Mouse (Mus musculus) myocyte (in vitro differentiated cells): ENCODE measurements around the gene Dcun1d2.

Experiments
- CEBPB ChIP-seq: IDR thresholded peaks from 2 replicates; pipeline ENCODE4 v1.6.1; 2011; ENCODE audit warnings: mild to moderate bottlenecking, moderate library complexity; ENCODE audit not compliant: poor library complexity, insufficient read depth, severe bottlenecking
- E2F4 ChIP-seq: IDR thresholded peaks from one replicate; pipeline ENCODE4 v1.6.1; 2011; ENCODE audit warnings: mild to moderate bottlenecking, control low read depth, moderate library complexity; ENCODE audit not compliant: insufficient read depth
- MAX ChIP-seq: IDR thresholded peaks from one replicate; pipeline ENCODE4 v1.6.1; 2011; ENCODE audit warnings: low read depth, mild to moderate bottlenecking, control low read depth
- MYOD1 ChIP-seq, 3 experiments: IDR thresholded peaks; one replicate each; pipeline ENCODE4 v1.6.1; 2011; ENCODE audit warnings: control low read depth in 2 of 3, low read depth in 2 of 3, mild to moderate bottlenecking in 2 of 3, moderate library complexity in 1 of 3; ENCODE audit not compliant: insufficient read length in 2 of 3, control insufficient read depth in 1 of 3
- MYOG ChIP-seq, 3 experiments: IDR thresholded peaks; one replicate each; pipeline ENCODE4 v1.6.1; 2011; ENCODE audit warnings: control low read depth in 2 of 3, low read depth in 2 of 3, mild to moderate bottlenecking in 2 of 3; ENCODE audit not compliant: insufficient read length in 2 of 3, control insufficient read depth in 1 of 3, insufficient read depth in 1 of 3
- POLR2A ChIP-seq: IDR thresholded peaks from one replicate; pipeline ENCODE4 v1.6.1; 2011; ENCODE audit warnings: low read depth, mild to moderate bottlenecking, control low read depth, moderate library complexity; ENCODE audit not compliant: insufficient read length
- POLR2AphosphoS2 ChIP-seq: IDR thresholded peaks from one replicate; pipeline ENCODE4 v1.6.1; 2011; ENCODE audit warnings: low read depth, control low read depth; ENCODE audit not compliant: insufficient read length
- REST ChIP-seq: IDR thresholded peaks from one replicate; pipeline ENCODE4 v1.6.1; 2011; ENCODE audit warnings: mild to moderate bottlenecking, control low read depth, moderate library complexity; ENCODE audit not compliant: insufficient read depth, insufficient read length
- TCF12 ChIP-seq: IDR thresholded peaks from one replicate; pipeline ENCODE4 v1.6.1; 2011; ENCODE audit warnings: mild to moderate bottlenecking, control low read depth; ENCODE audit not compliant: poor library complexity, insufficient read depth, severe bottlenecking
- USF1 ChIP-seq: IDR thresholded peaks from one replicate; pipeline ENCODE4 v1.6.1; 2011; ENCODE audit warnings: low read depth, mild to moderate bottlenecking, control low read depth, moderate library complexity

GRCm38 (mm10) chr8:13230471-13230870 lies 57.5 kb downstream of the Dcun1d2 start:
- TF ChIP-seq USF1, result no peak
- no peak for TF ChIP-seq E2F4
- no peak for TF ChIP-seq MYOD1 (IDR thresholded peaks at IDR 0.05; ENCODE audit: control insufficient read depth in 1 of 3, insufficient read length in 2 of 3, low read depth in 2 of 3)
- no peak for TF ChIP-seq TCF12
- TF ChIP-seq REST, result no peak
- TF ChIP-seq POLR2A, result no peak
- no peak for TF ChIP-seq POLR2AphosphoS2
- no peak for TF ChIP-seq MAX
- no peak for TF ChIP-seq MYOG (IDR thresholded peaks at IDR 0.05; ENCODE audit: control insufficient read depth in 1 of 3, insufficient read depth in 1 of 3, insufficient read length in 2 of 3, low read depth in 2 of 3)
- no peak for TF ChIP-seq CEBPB
